Mouse (Mus musculus): ENCODE results near the gene Vamp1.

The Vamp1 gene

DNA sequence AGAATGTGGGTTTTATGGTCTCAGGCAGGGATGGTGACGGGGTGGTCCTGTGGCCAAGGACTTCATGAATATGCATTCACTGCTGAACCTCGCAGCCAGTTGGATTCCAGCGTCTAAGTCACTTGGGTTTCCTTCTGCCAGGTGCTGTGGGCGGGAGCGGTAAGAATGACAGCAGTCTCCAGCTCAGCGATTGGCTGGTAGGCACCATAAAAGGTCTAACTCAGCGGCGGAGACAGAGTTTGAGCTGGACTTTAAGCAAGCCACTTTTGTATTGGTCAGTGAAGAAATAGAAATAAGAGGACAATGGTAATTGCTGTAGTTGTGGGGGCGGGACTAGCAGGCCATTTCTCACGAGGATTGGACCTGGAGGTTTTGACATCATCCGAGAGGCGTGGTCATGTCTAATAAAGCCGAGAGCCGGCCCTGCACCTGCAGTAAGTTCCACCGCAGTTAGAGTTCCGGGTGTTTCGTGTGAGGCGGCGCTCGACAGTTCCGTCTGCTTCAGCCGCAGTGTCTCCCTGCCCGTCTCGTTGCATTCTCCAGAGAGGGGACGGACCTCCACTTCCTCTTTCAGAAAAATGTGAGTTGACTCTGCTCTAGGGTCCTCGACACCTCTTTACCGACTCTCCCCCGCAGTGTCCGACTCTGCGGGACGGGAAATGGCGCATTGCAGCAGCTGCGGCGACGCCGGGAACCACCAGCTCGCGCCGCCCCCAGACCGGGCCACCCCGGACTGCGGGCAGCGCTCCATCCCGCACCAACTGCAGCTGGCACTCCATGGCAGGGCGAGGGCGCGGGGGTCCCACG lies at the start of gene Vamp1:
Gene Vamp1, plus strand, starts transcription at position 404 of the 807 bp plus-strand sequence.
- no peak for TF ChIP-seq GATA4 (IDR thresholded peaks at IDR 0.05; ENCODE audit: insufficient replicate concordance, low read length)

DNA sequence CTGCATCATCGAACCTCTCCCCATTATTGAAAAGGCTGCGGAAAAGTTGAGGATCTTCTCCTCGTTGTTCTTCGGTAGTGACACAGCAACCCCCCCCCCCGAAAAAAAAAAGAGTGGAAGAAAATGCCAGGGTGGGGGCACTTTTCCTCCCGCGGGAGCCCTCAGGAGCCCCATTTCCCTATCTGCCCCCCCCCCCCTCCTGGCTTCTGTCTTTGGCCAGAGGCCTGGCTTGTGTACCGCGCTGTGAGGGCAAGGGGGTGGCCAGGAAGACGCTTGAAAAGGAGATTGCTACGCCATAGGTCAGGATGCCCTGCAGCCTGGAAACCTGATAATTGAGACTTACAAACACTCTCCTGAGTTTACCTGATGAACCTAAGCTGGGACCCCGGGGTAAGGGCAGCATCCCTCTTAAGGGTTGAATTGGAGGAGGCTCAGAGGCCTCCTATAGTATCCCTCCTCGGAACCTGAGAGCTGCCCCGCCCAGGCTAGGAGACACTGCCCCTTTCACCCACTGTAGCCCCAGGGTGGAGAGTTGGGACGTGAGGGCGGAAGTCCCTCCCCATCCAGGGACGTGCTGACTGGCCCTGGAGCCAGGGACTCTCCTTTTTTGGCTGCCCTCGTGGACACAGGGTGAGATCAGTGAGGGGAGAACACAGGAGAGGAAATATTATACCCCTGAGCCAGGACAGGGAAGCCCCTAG lies 49.1 kb upstream of the Vamp1 start, which contains the start of gene Gapdh:
Gene Gapdh, minus strand, starts transcription at position 417 of the 701 bp plus-strand sequence.
- no peak; the same call in 1 of the 2 replicates for TF ChIP-seq GATA4 (IDR thresholded peaks at IDR 0.05; ENCODE audit: insufficient replicate concordance, low read length)

DNA sequence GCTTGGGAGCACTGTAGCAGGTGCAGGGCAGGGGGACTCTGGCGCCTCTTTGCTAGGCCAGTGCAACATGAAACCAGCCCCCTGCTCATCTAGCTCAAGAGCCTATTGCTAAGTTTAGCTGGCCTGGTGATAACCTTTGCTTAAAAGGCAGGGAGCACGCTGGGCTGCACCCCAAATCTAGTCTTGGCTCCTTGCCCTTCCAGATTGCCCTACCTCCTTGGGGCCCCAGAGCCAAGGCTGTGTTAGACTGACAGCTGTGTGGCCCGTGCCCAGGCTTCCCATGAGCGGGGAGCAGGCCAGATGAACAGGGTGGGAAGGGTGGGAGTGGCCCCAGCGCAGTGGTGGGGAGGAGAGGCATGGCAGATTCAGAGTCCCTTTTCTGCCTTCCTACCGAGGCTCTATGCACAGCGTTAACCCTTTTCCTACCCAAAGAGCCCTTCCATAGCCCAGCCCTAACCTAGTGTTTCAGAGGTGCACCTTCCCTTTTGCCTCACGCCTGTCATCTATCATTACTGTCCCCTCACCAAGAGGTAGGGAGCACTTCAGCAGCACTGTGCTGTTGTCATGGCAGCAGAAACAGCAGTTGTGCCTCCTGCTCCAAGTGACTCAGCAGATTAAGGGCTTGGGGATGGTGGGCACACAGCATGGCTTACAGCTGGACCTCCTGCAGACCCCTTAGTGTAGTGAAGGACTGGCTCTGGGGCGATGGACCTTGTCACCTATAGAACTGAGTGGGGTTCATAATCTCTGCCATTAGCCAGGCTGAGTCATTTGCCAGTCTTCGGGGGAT lies 48.3 kb upstream of the Vamp1 start:
- no peak for TF ChIP-seq GATA4 (IDR thresholded peaks at IDR 0.05; ENCODE audit: insufficient replicate concordance, low read length)

- no peak for TF ChIP-seq GATA4 (IDR thresholded peaks at IDR 0.05; ENCODE audit: insufficient replicate concordance, low read length)
Observed at GRCm38 (mm10) chr6:125168086-125168485, 47.3 kb upstream of the Vamp1 start.

DNA sequence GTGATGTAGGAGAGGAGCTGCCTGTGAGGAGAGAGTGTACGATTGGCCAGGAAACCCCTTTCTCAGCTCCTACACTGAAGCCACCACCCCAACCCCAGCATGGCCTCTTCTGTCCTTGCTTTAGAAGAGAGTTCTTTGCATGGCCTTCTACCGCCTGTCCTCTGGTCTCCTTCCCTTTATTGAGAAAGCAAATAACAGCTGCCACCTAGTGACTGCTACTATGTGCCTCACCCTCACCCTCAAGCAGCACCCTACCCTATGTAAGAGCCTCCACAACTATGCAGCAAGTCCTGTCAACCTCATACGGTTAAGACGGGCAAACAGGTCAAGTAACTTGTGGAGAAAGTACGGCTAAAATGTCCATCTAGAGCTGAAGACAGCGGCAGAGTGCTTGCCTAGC lies 45.2 kb upstream of the Vamp1 start:
- no peak for TF ChIP-seq GATA4 (IDR thresholded peaks at IDR 0.05; ENCODE audit: insufficient replicate concordance, low read length)

DNA sequence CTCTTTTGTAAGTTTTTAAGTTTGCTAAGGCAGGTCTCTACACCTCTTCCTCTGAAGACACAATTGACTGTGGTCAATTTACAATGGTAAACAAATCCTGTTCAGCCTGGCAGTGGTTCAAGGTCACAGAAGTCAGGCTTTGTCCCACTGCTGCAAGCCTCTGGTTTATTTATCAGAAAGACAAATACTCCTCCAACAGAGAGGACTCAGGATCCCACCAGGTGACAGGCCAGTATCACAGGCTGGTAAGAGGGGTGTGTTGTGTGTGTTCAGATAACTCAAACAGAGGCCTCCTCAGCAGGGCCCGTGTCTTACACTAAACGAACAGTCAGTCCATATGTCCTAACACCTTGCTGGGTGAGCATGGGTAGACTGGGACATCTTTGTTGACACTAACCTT lies 42.9 kb upstream of the Vamp1 start:
- no peak for TF ChIP-seq GATA4 (IDR thresholded peaks at IDR 0.05; ENCODE audit: insufficient replicate concordance, low read length)

DNA sequence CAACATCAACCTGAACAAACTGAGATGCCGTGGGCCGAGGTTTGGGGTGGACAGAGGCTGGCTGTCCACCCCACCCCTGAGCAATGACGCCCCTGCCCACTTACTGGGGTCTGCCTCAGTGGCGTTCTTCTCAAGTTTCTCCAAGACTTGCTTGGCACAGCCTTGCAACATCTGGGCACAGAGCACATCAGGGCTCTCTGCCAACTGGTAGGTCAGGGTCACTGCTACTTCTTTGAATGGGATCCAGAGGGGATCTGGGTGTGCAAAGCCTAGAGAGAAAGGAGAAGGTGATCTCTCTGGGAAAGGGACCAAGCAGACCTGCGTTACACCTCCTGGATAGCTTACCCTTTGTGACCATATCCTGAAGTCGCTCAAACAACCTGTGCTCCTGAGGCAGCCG lies 42.1 kb upstream of the Vamp1 start:
- TF ChIP-seq GATA4 (IDR thresholded peaks at IDR 0.05; ENCODE audit: insufficient replicate concordance, low read length): no peak

- no peak for TF ChIP-seq GATA4 (IDR thresholded peaks at IDR 0.05; ENCODE audit: insufficient replicate concordance, low read length)
Observed at GRCm38 (mm10) chr6:125175469-125175868, 39.9 kb upstream of the Vamp1 start.

DNA sequence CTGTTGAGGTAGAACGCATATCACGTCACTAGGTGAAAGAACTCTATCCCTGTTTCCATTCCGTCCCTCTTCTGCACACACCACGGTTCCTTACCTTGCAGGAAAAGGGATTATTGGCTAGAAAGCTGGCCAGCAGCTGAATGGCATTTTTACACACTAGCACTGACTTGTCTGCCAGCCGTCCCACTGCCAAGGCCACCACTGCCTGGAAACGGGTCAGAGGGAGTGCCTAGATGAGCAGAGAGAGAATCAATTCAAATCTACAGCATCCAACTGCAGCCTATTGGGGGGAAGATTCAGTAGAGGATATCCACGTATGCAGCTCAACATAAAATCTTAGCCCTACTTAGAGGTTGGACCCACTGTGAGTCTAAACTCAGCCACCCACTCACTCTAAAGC lies 35.8 kb upstream of the Vamp1 start:
- no peak for TF ChIP-seq GATA4 (IDR thresholded peaks at IDR 0.05; ENCODE audit: insufficient replicate concordance, low read length)

GRCm38 (mm10) chr6:125182133-125182532 lies 33.2 kb upstream of the Vamp1 start:
- no peak for TF ChIP-seq GATA4 (IDR thresholded peaks at IDR 0.05; ENCODE audit: insufficient replicate concordance, low read length)

GRCm38 (mm10) chr6:125186203-125186602 lies 29.1 kb upstream of the Vamp1 start:
- no peak for TF ChIP-seq GATA4 (IDR thresholded peaks at IDR 0.05; ENCODE audit: insufficient replicate concordance, low read length)

DNA sequence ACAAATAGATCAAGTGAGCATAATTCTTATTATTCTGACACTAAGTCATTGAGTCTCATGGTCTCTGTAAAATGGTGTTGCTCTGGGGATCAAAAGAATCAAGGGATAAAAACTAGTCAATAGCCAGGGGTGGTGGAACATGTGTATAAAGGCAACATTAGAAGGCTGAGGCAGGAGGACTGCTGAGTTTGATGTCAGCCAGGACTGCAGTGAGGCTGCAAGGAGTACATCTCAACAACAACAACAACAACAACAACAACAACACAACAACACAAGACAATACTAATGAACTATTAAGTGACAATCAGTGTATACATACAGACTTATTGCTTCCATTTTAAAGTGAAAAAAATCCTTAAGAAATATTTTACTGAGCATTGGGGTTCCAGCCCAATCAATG lies 24.5 kb upstream of the Vamp1 start:
- no peak for TF ChIP-seq GATA4 (IDR thresholded peaks at IDR 0.05; ENCODE audit: insufficient replicate concordance, low read length)

- TF ChIP-seq GATA4 (IDR thresholded peaks at IDR 0.05; ENCODE audit: insufficient replicate concordance, low read length): no peak
Observed at GRCm38 (mm10) chr6:125191332-125192015, 23.9 kb upstream of the Vamp1 start, which contains the start of the genes Ncapd2 and Mrpl51. Ncapd2 (minus strand) TSS chr6:125191701. Mrpl51 (plus strand) TSS chr6:125191801.

DNA sequence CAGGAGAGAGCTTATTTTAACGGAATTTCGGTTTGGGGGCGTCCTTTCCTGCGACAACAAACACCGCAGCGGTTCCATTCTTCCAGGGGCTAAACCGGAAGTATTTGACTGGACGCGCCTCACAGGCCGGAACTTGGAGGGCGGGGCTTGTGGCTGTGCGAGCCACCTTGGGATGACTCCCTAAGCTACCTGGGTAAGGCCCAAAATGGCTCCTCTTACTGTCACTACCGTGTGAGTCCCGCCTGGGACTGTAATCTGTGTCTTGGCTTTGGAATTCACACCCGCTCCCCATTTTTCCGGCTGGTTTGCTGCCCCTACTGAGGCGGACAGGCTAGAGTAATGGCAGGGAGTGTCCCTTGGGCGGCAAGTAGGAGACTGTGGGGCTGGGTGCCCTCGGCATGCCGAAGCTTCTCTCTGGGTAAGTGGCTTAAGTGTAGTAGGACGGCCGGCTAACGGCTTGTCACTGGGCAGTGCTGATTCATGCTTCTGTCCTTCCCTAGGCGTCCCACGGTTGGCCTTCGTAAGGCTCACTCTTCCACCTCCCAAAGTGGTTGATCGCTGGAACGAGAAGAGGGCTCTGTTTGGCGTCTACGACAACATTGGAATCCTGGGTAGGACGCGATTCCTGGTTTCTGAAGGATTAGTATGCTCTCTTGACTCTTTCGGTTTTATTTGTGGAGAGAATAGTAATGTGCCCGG lies 23.2 kb upstream of the Vamp1 start:
- TF ChIP-seq GATA4 (IDR thresholded peaks at IDR 0.05; ENCODE audit: insufficient replicate concordance, low read length): no peak

All from liver, adult (tissue).